Mouse (Mus musculus): Measurements from ENCODE around the gene Lnx1. TPM values are rescaled to one million over a fixed set of nuclear protein-coding genes. Genes with fewer than 3 reads are reported as not detected.

The Lnx1 gene
- 0.88 and 1.6 TPM in 2 replicates for polyA plus RNA-seq (2015; fragmentation: Nextera tagmentation; extraction: Ambion mirVana)

- H3K4me1 ChIP-seq: peaks cover 18% of the 10 kb centered on the region
- no peak within 1 kb of the TSS for H3K9ac ChIP-seq
- peak within 1 kb of the TSS; percentile 61 for H3K27ac ChIP-seq (replicated peaks)
- H3K27me3 ChIP-seq (replicated peaks): peaks cover 4% of the 10 kb centered on the region; the same call in 1 of the 2 replicates
- H3K9me3 ChIP-seq: no peaks in the 10 kb centered on the region
- H3K4me3 ChIP-seq: peak within 1 kb of the TSS; percentile 53; the same call in 1 of the 2 replicates
- H3K36me3 ChIP-seq: no peaks in the 10 kb centered on the region
- peak within 1 kb of the TSS; percentile 70 for H3K4me2 ChIP-seq
- no peak for ATAC-seq (ENCODE audit: extremely low read depth, insufficient number of reproducible peaks, low FRiP score, low TSS enrichment)
- WGBS: 70% methylated on average over 11 of the region's 11 CpGs
These were observed at the start of gene Lnx1 for GRCm38 (mm10) chr5:74702766-74703165. Lnx1 (minus strand) TSS chr5:74702912.

- H3K9me3 ChIP-seq: no peaks in the 10 kb centered on the region
- no peaks in the 10 kb centered on the region for H3K4me1 ChIP-seq
- no peaks in the 10 kb centered on the region for H3K36me3 ChIP-seq
- H3K9ac ChIP-seq: no peak overlapping the region
- peaks cover 26% of the 10 kb centered on the region; the same call in 1 of the 2 replicates for H3K27me3 ChIP-seq (replicated peaks)
- H3K4me3 ChIP-seq: no peak overlapping the region
- whole genome bisulfite sequencing: 78% methylated on average over 5 of the region's 5 CpGs
- H3K4me2 ChIP-seq: no peak overlapping the region
- H3K27ac ChIP-seq (replicated peaks): no peak overlapping the region
- no peak for ATAC-seq (ENCODE audit: extremely low read depth, insufficient number of reproducible peaks, low FRiP score, low TSS enrichment)
These were observed 47.8 kb upstream of the Lnx1 start for GRCm38 (mm10) chr5:74750501-74750900.

GRCm38 (mm10) chr5:74747476-74747875 is 44.8 kb upstream of the Lnx1 start:
- ATAC-seq (ENCODE audit: extremely low read depth, insufficient number of reproducible peaks, low FRiP score, low TSS enrichment): no peak
- peaks cover 24% of the 10 kb centered on the region; the same call in 1 of the 2 replicates for H3K27me3 ChIP-seq (replicated peaks)
- no peak overlapping the region for H3K4me2 ChIP-seq
- no peaks in the 10 kb centered on the region for H3K9me3 ChIP-seq
- no peak overlapping the region for H3K4me3 ChIP-seq
- no peaks in the 10 kb centered on the region for H3K36me3 ChIP-seq
- no peak overlapping the region for H3K27ac ChIP-seq (replicated peaks)
- H3K9ac ChIP-seq: no peak overlapping the region
- WGBS: 78% methylated on average over 3 of the region's 3 CpGs
- no peaks in the 10 kb centered on the region for H3K4me1 ChIP-seq

- Histone ChIP-seq H3K27me3 (replicated peaks) (peaks cover 62% of the 10 kb centered on the region), H3K9ac (no peak overlapping the region), H3K4me2 (no peak overlapping the region), H3K27ac (replicated peaks) (no peak overlapping the region), H3K36me3 (no peaks in the 10 kb centered on the region), H3K4me1 (no peaks in the 10 kb centered on the region), H3K4me3 (no peak overlapping the region), H3K9me3 (no peaks in the 10 kb centered on the region)
- 81% methylated on average over 9 of the region's 9 CpGs for WGBS
- no peak for ATAC-seq (ENCODE audit: extremely low read depth, insufficient number of reproducible peaks, low FRiP score, low TSS enrichment)
These were observed 38.2 kb upstream of the Lnx1 start for GRCm38 (mm10) chr5:74740951-74741350.

DNA sequence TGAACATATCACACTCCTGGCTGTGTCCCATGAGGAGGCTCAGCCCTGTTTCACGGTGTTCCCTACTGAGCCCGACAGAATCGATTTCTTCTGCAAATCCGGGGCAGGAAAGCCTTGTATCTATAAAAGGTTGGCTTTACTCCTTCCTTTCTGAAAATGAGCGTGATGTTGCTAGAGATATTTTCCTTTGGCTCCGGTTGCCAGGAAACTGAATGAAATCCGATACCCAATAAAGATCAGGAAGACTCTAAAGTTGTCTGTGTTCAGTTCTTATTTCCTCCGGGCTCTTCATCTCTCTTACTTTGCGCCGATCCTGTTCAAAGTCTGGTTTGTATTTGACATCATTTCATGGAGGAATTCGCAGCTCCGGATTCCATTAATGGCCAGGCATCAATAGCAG is 36.7 kb upstream of the Lnx1 start:
- H3K27ac ChIP-seq (replicated peaks): no peak overlapping the region
- H3K4me3 ChIP-seq: no peak overlapping the region
- H3K36me3 ChIP-seq: no peaks in the 10 kb centered on the region
- 67% methylated on average over 12 of the region's 12 CpGs for WGBS
- no peak for ATAC-seq (ENCODE audit: extremely low read depth, insufficient number of reproducible peaks, low FRiP score, low TSS enrichment)
- H3K9me3 ChIP-seq: no peaks in the 10 kb centered on the region
- H3K4me1 ChIP-seq: 0 out of 2 replicates have a peak, but pooled peaks cover 2% of the 10 kb centered on the region
- no peak overlapping the region for H3K4me2 ChIP-seq
- peaks cover 72% of the 10 kb centered on the region for H3K27me3 ChIP-seq (replicated peaks)
- H3K9ac ChIP-seq: no peak overlapping the region

DNA sequence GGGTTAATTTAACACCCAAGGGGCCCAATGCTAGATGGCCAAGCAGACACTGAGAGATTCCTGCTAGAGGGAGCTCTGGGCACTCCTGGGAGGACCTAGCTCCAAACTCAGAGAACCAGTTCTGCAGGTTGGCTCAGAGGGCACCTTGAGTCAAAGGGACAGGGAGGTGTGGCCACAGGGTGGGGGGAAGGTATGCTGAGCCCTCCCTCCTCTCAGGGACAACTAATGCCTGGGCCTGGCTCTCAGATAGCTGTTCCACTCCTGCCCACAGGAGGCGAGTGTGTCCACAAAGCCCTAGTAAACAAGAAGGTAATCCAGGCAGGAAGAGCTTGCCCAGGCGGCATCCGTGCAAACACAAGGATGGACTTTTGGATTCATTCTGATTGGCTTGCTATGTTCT is 35.6 kb upstream of the Lnx1 start:
- 51% methylated on average over 3 of the region's 3 CpGs for WGBS
- no peaks in the 10 kb centered on the region for H3K9me3 ChIP-seq
- H3K36me3 ChIP-seq: no peaks in the 10 kb centered on the region
- H3K4me1 ChIP-seq: 0 out of 2 replicates have a peak, but pooled peaks cover 5% of the 10 kb centered on the region
- H3K9ac ChIP-seq: no peak overlapping the region
- H3K4me2 ChIP-seq: no peak overlapping the region
- no peak overlapping the region for H3K4me3 ChIP-seq
- peaks cover 82% of the 10 kb centered on the region for H3K27me3 ChIP-seq (replicated peaks)
- H3K27ac ChIP-seq (replicated peaks): no peak overlapping the region
- ATAC-seq (ENCODE audit: extremely low read depth, insufficient number of reproducible peaks, low FRiP score, low TSS enrichment): no peak

- Histone ChIP-seq H3K4me3 (no peak overlapping the region), H3K9me3 (no peaks in the 10 kb centered on the region), H3K27ac (replicated peaks) (no peak overlapping the region), H3K36me3 (no peaks in the 10 kb centered on the region), H3K9ac (no peak overlapping the region), H3K27me3 (replicated peaks) (peaks cover 83% of the 10 kb centered on the region), H3K4me2 (no peak overlapping the region), H3K4me1 (peaks cover 37% of the 10 kb centered on the region)
- 50% methylated on average over 7 of the region's 7 CpGs for WGBS
- no peak for ATAC-seq (ENCODE audit: extremely low read depth, insufficient number of reproducible peaks, low FRiP score, low TSS enrichment)
These were observed 31.3 kb upstream of the Lnx1 start for GRCm38 (mm10) chr5:74733885-74734558.

DNA sequence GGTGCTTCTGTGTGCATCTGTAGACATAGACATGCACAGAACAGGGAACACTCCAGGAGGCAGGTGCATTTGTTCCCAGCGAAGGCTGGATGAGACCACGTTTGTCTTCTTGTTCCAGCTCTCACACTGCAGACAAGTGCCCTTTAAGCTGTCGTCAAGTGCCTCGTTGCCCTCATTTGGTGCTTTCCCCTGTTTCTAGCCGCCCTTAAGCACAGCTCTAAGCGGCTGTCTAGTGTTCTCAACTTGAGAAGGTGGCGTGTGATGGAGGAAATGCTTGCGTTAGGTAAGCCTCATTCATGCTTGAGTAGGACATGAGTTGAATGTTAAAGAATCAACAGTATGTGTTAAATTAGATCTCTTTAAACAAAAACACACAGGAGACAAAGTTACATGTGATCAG is 29.9 kb upstream of the Lnx1 start:
- WGBS: 37% methylated on average over 8 of the region's 8 CpGs
- ATAC-seq (ENCODE audit: extremely low read depth, insufficient number of reproducible peaks, low FRiP score, low TSS enrichment): no peak
- no peak overlapping the region for H3K27ac ChIP-seq (replicated peaks)
- H3K4me1 ChIP-seq: peaks cover 39% of the 10 kb centered on the region
- H3K9me3 ChIP-seq: no peaks in the 10 kb centered on the region
- 0 out of 2 replicates have a peak overlapping the region, but pooled peaks have one; percentile 4 for H3K4me2 ChIP-seq
- peaks cover 83% of the 10 kb centered on the region for H3K27me3 ChIP-seq (replicated peaks)
- no peak overlapping the region for H3K9ac ChIP-seq
- no peaks in the 10 kb centered on the region for H3K36me3 ChIP-seq
- no peak overlapping the region for H3K4me3 ChIP-seq

DNA sequence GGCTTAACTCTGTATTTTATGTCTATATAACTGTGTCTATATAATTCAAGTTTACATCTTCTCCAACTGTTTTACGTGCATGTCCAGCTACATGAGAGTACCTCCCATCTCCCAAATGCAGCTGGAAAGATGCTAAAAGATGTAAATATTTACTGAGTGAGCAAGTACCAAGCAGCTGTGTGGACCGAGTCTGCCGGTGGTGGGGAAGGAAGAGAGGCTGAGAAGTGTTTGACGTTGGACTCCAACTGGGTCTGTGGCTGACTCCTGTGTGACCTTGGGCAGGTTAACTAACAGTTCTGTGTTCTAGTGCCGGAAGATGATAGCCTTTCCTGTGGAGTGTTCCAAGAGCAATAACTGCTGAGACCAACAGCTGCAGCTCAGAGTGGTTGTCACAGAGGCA is 27.9 kb upstream of the Lnx1 start:
- Histone ChIP-seq H3K27me3 (replicated peaks) (peaks cover 82% of the 10 kb centered on the region), H3K4me1 (peaks cover 39% of the 10 kb centered on the region), H3K36me3 (no peaks in the 10 kb centered on the region), H3K27ac (replicated peaks) (no peak overlapping the region), H3K4me3 (no peak overlapping the region), H3K9ac (no peak overlapping the region), H3K9me3 (no peaks in the 10 kb centered on the region), H3K4me2 (no peak overlapping the region)
- 71% methylated on average over 5 of the region's 5 CpGs for WGBS
- ATAC-seq (ENCODE audit: extremely low read depth, insufficient number of reproducible peaks, low FRiP score, low TSS enrichment): no peak

GRCm38 (mm10) chr5:74729567-74729966 is 26.9 kb upstream of the Lnx1 start:
- H3K4me2 ChIP-seq: no peak overlapping the region
- peaks cover 74% of the 10 kb centered on the region for H3K27me3 ChIP-seq (replicated peaks)
- no peak overlapping the region for H3K4me3 ChIP-seq
- H3K9ac ChIP-seq: no peak overlapping the region
- ATAC-seq (ENCODE audit: extremely low read depth, insufficient number of reproducible peaks, low FRiP score, low TSS enrichment): no peak
- no peak overlapping the region; the same call in 1 of the 2 replicates for H3K27ac ChIP-seq (replicated peaks)
- H3K9me3 ChIP-seq: peaks cover 4% of the 10 kb centered on the region
- 18% methylated on average over 6 of the region's 6 CpGs for WGBS
- peaks cover 39% of the 10 kb centered on the region for H3K4me1 ChIP-seq
- no peaks in the 10 kb centered on the region for H3K36me3 ChIP-seq

DNA sequence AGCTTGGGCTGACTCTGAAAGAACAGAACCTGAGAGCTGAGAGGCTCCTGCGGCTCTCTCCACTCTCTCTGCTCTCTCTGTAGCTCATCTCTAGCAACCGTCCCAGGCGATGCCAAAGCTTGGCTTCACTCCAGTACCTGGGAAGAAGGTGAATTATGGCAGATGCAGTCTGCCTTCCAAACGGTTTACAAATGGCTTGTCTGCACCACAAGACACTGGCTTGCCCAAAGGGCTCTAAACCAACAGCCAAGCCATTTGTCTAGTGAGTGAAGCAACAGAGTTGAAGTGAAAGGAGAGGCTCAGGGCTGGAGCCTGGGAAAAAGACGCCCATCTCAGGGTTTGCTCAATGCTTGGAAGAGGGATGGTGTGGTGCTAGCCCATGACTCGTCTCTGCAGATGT is 25.5 kb upstream of the Lnx1 start:
- H3K9me3 ChIP-seq: peaks cover 7% of the 10 kb centered on the region
- no peak overlapping the region for H3K4me2 ChIP-seq
- H3K27me3 ChIP-seq (replicated peaks): peaks cover 61% of the 10 kb centered on the region
- no peak overlapping the region for H3K9ac ChIP-seq
- H3K27ac ChIP-seq (replicated peaks): no peak overlapping the region
- no peak for ATAC-seq (ENCODE audit: extremely low read depth, insufficient number of reproducible peaks, low FRiP score, low TSS enrichment)
- no peaks in the 10 kb centered on the region for H3K36me3 ChIP-seq
- peaks cover 34% of the 10 kb centered on the region for H3K4me1 ChIP-seq
- no peak overlapping the region for H3K4me3 ChIP-seq
- 60% methylated on average over 6 of the region's 6 CpGs for WGBS

- Histone ChIP-seq H3K36me3 (no peaks in the 10 kb centered on the region), H3K27me3 (replicated peaks) (peaks cover 56% of the 10 kb centered on the region), H3K9me3 (peaks cover 7% of the 10 kb centered on the region), H3K4me1 (peaks cover 25% of the 10 kb centered on the region), H3K4me2 (no peak overlapping the region), H3K27ac (replicated peaks) (no peak overlapping the region), H3K9ac (no peak overlapping the region), H3K4me3 (no peak overlapping the region)
- no peak for ATAC-seq (ENCODE audit: extremely low read depth, insufficient number of reproducible peaks, low FRiP score, low TSS enrichment)
- 72% methylated on average over 8 of the region's 8 CpGs for whole genome bisulfite sequencing
These were observed 24.6 kb upstream of the Lnx1 start for GRCm38 (mm10) chr5:74727319-74727718.

Measured in heart, embryonic 13.5 days (tissue).